Mouse (Mus musculus): ENCODE data around the gene Tmem125. TPM values are rescaled to one million over a fixed set of nuclear protein-coding genes. Genes with fewer than 3 reads are reported as not detected.
"Not testable (repeated sequence)": the region's sequence is repeated elsewhere in the genome, so short reads cannot be mapped to it uniquely, and the experiment has no call there.

Tmem125 gene
- polyA plus RNA-seq, 1 experiment: 0.95 TPM

GRCm38 (mm10) chr4:118566161-118566676, 22.4 kb upstream of the Tmem125 start:
- Histone ChIP-seq H3K4me3 (ENCODE audit: insufficient read depth, low read length) (no peak overlapping the region), H3K27ac (ENCODE audit: insufficient read depth, low read length) (no peak overlapping the region), H3K4me1 (ENCODE audit: control insufficient read depth, insufficient read depth, low read length) (no peaks in the 10 kb centered on the region)
- TF ChIP-seq POLR2A (IDR thresholded peaks at IDR 0.05; ENCODE audit: low read depth, low read length) (no peak), CTCF (IDR thresholded peaks at IDR 0.05; ENCODE audit: borderline replicate concordance, insufficient read depth, low read length) (0 out of 2 replicates have a peak, but pooled peaks have one; percentile 26)

GRCm38 (mm10) chr4:118564926-118565279, 21.1 kb upstream of the Tmem125 start:
- Histone ChIP-seq H3K4me1 (ENCODE audit: control insufficient read depth, insufficient read depth, low read length) (no peaks in the 10 kb centered on the region), H3K27ac (ENCODE audit: insufficient read depth, low read length) (no peak overlapping the region), H3K4me3 (ENCODE audit: insufficient read depth, low read length) (no peak overlapping the region)
- TF ChIP-seq CTCF (IDR thresholded peaks at IDR 0.05; ENCODE audit: borderline replicate concordance, insufficient read depth, low read length) (no peak), POLR2A (IDR thresholded peaks at IDR 0.05; ENCODE audit: low read depth, low read length) (no peak)

GRCm38 (mm10) chr4:118564062-118564925, 20.4 kb upstream of the Tmem125 start:
- TF ChIP-seq CTCF (IDR thresholded peaks at IDR 0.05; ENCODE audit: borderline replicate concordance, insufficient read depth, low read length): no peak
- TF ChIP-seq POLR2A (IDR thresholded peaks at IDR 0.05; ENCODE audit: low read depth, low read length): no peak
- H3K4me3 ChIP-seq (ENCODE audit: insufficient read depth, low read length): no peak overlapping the region
- H3K27ac ChIP-seq (ENCODE audit: insufficient read depth, low read length): no peak overlapping the region
- H3K4me1 ChIP-seq (ENCODE audit: control insufficient read depth, insufficient read depth, low read length): no peaks in the 10 kb centered on the region

- Histone ChIP-seq H3K4me1 (ENCODE audit: control insufficient read depth, insufficient read depth, low read length) (no peaks in the 10 kb centered on the region), H3K27ac (ENCODE audit: insufficient read depth, low read length) (no peak overlapping the region), H3K4me3 (ENCODE audit: insufficient read depth, low read length) (no peak overlapping the region)
- TF ChIP-seq CTCF (IDR thresholded peaks at IDR 0.05; ENCODE audit: borderline replicate concordance, insufficient read depth, low read length) (no peak), POLR2A (IDR thresholded peaks at IDR 0.05; ENCODE audit: low read depth, low read length) (no peak)
Measured at GRCm38 (mm10) chr4:118553039-118553649, 9.3 kb upstream of the Tmem125 start.

GRCm38 (mm10) chr4:118548130-118548480, 4.3 kb upstream of the Tmem125 start:
- not testable (repeated sequence) for H3K4me1 ChIP-seq (ENCODE audit: control insufficient read depth, insufficient read depth, low read length); H3K4me3 ChIP-seq (ENCODE audit: insufficient read depth, low read length); H3K27ac ChIP-seq (ENCODE audit: insufficient read depth, low read length)

GRCm38 (mm10) chr4:118547424-118548129, 3.7 kb upstream of the Tmem125 start:
- H3K4me1 ChIP-seq (ENCODE audit: control insufficient read depth, insufficient read depth, low read length); H3K4me3 ChIP-seq (ENCODE audit: insufficient read depth, low read length); H3K27ac ChIP-seq (ENCODE audit: insufficient read depth, low read length): not testable (repeated sequence)

- TF ChIP-seq CTCF (IDR thresholded peaks at IDR 0.05; ENCODE audit: borderline replicate concordance, insufficient read depth, low read length) (no peak), POLR2A (IDR thresholded peaks at IDR 0.05; ENCODE audit: low read depth, low read length) (no peak)
- peaks cover 2% of the 10 kb centered on the region; the same call in 1 of the 2 replicates for H3K4me1 ChIP-seq (ENCODE audit: control insufficient read depth, insufficient read depth, low read length)
- no peak overlapping the region for H3K4me3 ChIP-seq (ENCODE audit: insufficient read depth, low read length)
- H3K27ac ChIP-seq (ENCODE audit: insufficient read depth, low read length): no peak overlapping the region
Measured at GRCm38 (mm10) chr4:118544441-118545127, 740 bp upstream of the Tmem125 start.

- Histone ChIP-seq H3K27ac (ENCODE audit: insufficient read depth, low read length) (no peak overlapping the region), H3K4me3 (ENCODE audit: insufficient read depth, low read length) (no peak overlapping the region), H3K4me1 (ENCODE audit: control insufficient read depth, insufficient read depth, low read length) (peaks cover 2% of the 10 kb centered on the region; the same call in 1 of the 2 replicates)
- TF ChIP-seq POLR2A (IDR thresholded peaks at IDR 0.05; ENCODE audit: low read depth, low read length) (no peak), CTCF (IDR thresholded peaks at IDR 0.05; ENCODE audit: borderline replicate concordance, insufficient read depth, low read length) (no peak)
Measured at GRCm38 (mm10) chr4:118543158-118543530, 700 bp downstream of the Tmem125 start.

GRCm38 (mm10) chr4:118542510-118543157, 1.2 kb downstream of the Tmem125 start:
- Histone ChIP-seq H3K27ac (ENCODE audit: insufficient read depth, low read length) (no peak overlapping the region), H3K4me1 (ENCODE audit: control insufficient read depth, insufficient read depth, low read length) (peaks cover 2% of the 10 kb centered on the region; the same call in 1 of the 2 replicates), H3K4me3 (ENCODE audit: insufficient read depth, low read length) (no peak overlapping the region)
- TF ChIP-seq CTCF (IDR thresholded peaks at IDR 0.05; ENCODE audit: borderline replicate concordance, insufficient read depth, low read length): no peak
- no peak for TF ChIP-seq POLR2A (IDR thresholded peaks at IDR 0.05; ENCODE audit: low read depth, low read length)

All from embryonic fibroblast, embryonic 13.5 days (primary cell).